Mouse (Mus musculus) lung, postnatal 0 days (tissue): ENCODE measurements at regions not wholly inside any gene's neighbourhood (a gene's known extent, or its start where the extent isn't known, plus 50 kb on each side); places are given as distances from the start of the nearest gene placed in this dataset.

Experiments used
- ATAC-seq: fragments of 200-750 bp; cut with Nextera tagmentation; 2 replicates; pipeline ENCODE4 v1.8.0; 2017; ENCODE audit warnings: moderate library complexity
- DNase-seq: peaks from one replicate; pipeline ENCODE4 v3.0.0-alpha.2; 2016; ENCODE audit warnings: low spot score
- H3K27ac ChIP-seq: fragments of 300-500 bp; sonication (generic); 2 replicates; pipeline ENCODE4 v1.5.1; 2014; ENCODE audit warnings: antibody characterized with exemption, mild to moderate bottlenecking, low read length, mixed read lengths
- H3K27me3 ChIP-seq: fragments of 300-500 bp; sonication (generic); replicated peaks from 2 replicates; pipeline ENCODE4 v1.6.1; 2014; ENCODE audit warnings: low read length, mixed read lengths; ENCODE audit not compliant: insufficient read depth
- H3K36me3 ChIP-seq: fragments of 300-500 bp; sonication (generic); 2 replicates; pipeline ENCODE4 v1.6.1; 2014; ENCODE audit warnings: low read length, mixed read lengths; ENCODE audit not compliant: insufficient read depth
- H3K4me1 ChIP-seq: fragments of 300-500 bp; sonication (generic); 2 replicates; pipeline ENCODE4 v1.6.1; 2014; ENCODE audit warnings: antibody characterized with exemption, low read depth, low read length, mixed read lengths; ENCODE audit not compliant: insufficient read depth
- H3K4me2 ChIP-seq: fragments of 300-500 bp; sonication (generic); replicated peaks from 2 replicates; pipeline ENCODE4 v1.6.1; 2014; ENCODE audit warnings: low read depth, mild to moderate bottlenecking, low read length, moderate library complexity, mixed read lengths
- H3K4me3 ChIP-seq: fragments of 300-500 bp; sonication (generic); 2 replicates; pipeline ENCODE4 v1.5.1; 2014; ENCODE audit warnings: low read depth, low read length
- H3K9ac ChIP-seq: fragments of 300-500 bp; sonication (generic); replicated peaks from 2 replicates; pipeline ENCODE4 v1.6.1; 2014; ENCODE audit warnings: low read depth, mild to moderate bottlenecking
- H3K9me3 ChIP-seq: fragments of 300-500 bp; sonication (generic); 2 replicates; pipeline ENCODE4 v1.6.1; 2016; ENCODE audit warnings: low read length, mixed read lengths
- CTCF ChIP-seq: IDR thresholded peaks from 2 replicates; pipeline ENCODE4 v1.5.1; 2016; ENCODE audit warnings: antibody characterized with exemption, mild to moderate bottlenecking
- EP300 ChIP-seq: IDR thresholded peaks from 2 replicates; pipeline ENCODE4 v1.6.1; 2016; ENCODE audit warnings: antibody characterized with exemption, mild to moderate bottlenecking, control low read depth
- WGBS: fragments of 180-500 bp; shearing (Covaris S2); extraction: QIAGEN DNeasy Blood & Tissue Kit; methylation state at CpG from one replicate; pipeline ENCODE4 v1.1.7; 2014; 5-methylcytosine and 5-hydroxymethylcytosine counted together

DNA sequence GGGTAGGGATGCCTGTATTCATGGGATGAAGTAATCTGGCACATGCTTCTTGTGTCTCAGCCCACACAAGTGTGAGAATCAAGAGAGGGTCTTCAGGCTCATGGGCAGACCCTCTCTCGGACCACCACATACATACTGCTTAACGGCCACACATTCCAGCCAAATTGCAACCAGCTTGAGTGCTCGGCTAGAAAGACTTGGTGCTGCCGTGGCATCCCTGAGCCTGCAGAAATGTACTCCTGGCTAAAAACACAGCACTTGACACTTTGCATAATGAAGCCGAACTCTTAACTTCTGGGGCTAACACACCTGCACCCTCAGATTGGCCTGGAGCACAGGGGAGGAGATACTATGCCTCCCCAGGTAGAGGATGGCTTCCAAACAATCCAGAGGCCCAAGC is 461.6 kb upstream of the 3110018I06Rik start:
- H3K4me2 ChIP-seq, result no peak overlapping the region
- no peaks in the 10 kb centered on the region for H3K9me3 ChIP-seq
- H3K27me3 ChIP-seq, result no peaks in the 10 kb centered on the region
- DNase-seq, result no peak
- H3K36me3 ChIP-seq, result no peaks in the 10 kb centered on the region
- ATAC-seq, result no peak
- no peak overlapping the region for H3K4me3 ChIP-seq
- TF ChIP-seq CTCF (no peak), EP300 (no peak)
- H3K27ac ChIP-seq, result no peak overlapping the region
- 72% methylated on average over 5 of the region's 5 CpGs for WGBS
- no peaks in the 10 kb centered on the region for H3K4me1 ChIP-seq
- H3K9ac ChIP-seq, result no peak overlapping the region

DNA sequence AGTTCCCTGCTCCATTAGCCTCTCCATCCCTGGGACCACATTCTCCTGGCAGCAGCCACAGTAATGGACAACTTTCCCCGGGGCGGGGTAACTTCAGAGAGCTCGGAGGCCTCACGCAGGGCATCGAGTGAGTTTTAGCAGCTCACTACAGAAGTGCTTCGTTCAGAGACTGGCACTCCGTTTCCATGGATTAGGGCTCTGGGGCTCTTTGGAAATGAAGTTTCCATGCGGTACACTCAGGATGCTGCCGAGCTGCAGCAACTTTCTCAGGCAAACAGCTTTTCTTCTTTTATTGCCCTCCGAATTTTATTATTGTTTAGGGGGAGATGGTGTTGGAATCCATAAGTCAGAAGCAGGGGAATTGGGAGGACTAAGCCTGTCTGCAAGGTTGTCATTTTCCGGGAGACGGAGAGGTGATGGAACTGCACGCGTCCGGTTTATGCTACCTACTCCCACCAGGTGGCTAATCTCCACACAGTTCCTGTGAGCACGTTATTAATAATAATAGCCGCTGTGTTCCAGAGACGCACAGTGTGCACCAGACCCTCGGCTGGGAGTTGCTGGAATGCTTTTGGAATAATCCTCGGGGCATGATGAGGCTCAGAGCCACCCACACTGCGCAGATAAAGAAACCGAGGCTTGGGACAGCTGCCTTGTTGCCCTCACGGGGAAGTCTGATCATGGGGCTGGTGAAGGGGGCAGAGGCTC is 460.4 kb upstream of the 3110018I06Rik start:
- H3K27ac ChIP-seq, result no peak overlapping the region
- no peaks in the 10 kb centered on the region for H3K27me3 ChIP-seq
- no peak overlapping the region for H3K4me3 ChIP-seq
- H3K9me3 ChIP-seq, result no peaks in the 10 kb centered on the region
- H3K4me2 ChIP-seq, result no peak overlapping the region
- H3K4me1 ChIP-seq, result no peaks in the 10 kb centered on the region
- H3K36me3 ChIP-seq, result no peaks in the 10 kb centered on the region
- TF ChIP-seq CTCF (no peak), EP300 (no peak)
- H3K9ac ChIP-seq, result no peak overlapping the region
- 31% methylated on average over 23 of the region's 23 CpGs for WGBS
- ATAC-seq, result no peak
- no peak for DNase-seq

DNA sequence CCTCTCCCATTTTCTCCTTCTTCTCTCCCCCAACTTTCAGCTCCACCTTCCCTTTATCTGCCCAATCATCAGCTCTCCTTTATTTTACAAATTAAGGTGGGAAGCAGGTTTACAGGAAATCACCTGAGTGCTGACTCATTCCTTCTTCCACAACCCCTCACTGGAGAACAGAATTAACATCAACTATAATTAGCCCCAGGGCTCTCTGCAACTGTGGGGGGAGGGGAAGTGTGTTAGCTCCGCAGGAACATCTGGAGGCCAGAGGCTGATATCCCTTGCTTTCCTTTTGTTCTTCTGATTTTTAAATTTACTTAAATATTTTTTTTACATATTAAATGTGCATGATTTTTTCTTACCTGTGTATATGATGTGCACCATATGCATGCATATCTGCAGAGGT is 459.4 kb upstream of the 3110018I06Rik start:
- WGBS, result 46% methylated on average over 1 of the region's 1 CpGs
- Histone ChIP-seq H3K27me3 (no peaks in the 10 kb centered on the region), H3K4me1 (no peaks in the 10 kb centered on the region), H3K4me3 (no peak overlapping the region), H3K9ac (no peak overlapping the region), H3K4me2 (no peak overlapping the region), H3K27ac (no peak overlapping the region), H3K36me3 (no peaks in the 10 kb centered on the region), H3K9me3 (no peaks in the 10 kb centered on the region)
- no peak for ATAC-seq
- TF ChIP-seq EP300, result no peak
- no peak for TF ChIP-seq CTCF
- DNase-seq, result no peak

DNA sequence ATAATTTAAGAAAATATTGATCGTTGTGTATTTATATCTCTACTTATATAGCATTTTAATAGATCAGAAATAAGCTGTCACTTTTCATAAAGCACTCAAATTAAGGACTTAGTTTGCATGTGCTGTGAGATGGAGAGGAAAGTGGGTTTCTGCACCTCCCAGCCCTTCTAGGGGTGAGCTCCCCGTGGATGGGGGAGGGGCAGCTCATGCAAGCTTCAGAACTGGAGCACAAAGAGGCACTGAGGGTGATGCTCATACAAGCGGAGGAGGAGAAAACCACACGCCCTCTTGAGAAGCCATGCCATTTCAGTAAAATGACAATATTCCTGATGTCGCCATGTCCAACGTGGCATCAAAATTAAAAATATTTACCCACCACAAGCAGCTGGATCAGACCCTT is 452.1 kb upstream of the 3110018I06Rik start:
- H3K36me3 ChIP-seq, result no peaks in the 10 kb centered on the region
- no peaks in the 10 kb centered on the region for H3K27me3 ChIP-seq
- no peaks in the 10 kb centered on the region for H3K9me3 ChIP-seq
- no peak overlapping the region for H3K9ac ChIP-seq
- no peak overlapping the region for H3K4me2 ChIP-seq
- H3K27ac ChIP-seq, result no peak overlapping the region
- no peak overlapping the region for H3K4me3 ChIP-seq
- DNase-seq (no peak), ATAC-seq (no peak)
- TF ChIP-seq CTCF (no peak), EP300 (no peak)
- 57% methylated on average over 6 of the region's 6 CpGs for WGBS
- H3K4me1 ChIP-seq, result no peaks in the 10 kb centered on the region

DNA sequence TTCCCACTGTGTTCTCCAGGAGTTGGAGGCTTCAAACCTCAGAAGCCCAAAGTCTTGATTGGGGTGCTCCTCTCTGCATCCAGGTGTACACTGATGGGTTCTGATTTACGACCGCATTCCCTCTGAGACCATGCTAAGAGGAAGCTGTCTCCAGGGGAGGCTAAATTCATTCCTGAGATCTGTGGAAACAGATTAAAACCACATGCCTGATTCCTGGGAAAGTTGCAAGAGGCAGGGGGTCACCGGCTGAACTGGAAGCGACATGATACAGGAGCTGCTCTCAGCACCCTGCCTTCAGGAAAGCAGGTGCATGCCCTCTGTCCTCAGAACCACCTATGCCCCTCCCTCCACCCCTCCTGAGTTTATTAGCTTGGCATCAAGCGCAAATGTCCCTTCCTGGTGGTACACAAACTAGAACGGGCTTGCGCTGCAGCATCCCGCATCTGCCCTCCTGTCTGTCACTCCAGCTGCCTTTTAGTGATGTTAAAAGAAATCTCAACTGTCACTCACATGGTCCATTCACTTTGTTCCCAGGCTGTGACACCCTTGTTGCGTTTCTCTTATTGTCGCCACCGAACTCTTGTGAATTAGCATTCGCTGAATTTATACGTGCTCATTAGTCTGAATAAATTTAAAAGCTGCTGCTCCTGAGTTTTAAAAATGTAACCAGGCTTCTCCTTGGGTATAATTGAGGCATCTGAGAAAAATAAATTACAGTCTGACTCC is 446.3 kb upstream of the 3110018I06Rik start:
- TF ChIP-seq CTCF, result no peak
- no peak for TF ChIP-seq EP300
- no peak for DNase-seq
- H3K9ac ChIP-seq, result no peak overlapping the region
- no peak overlapping the region for H3K4me2 ChIP-seq
- no peaks in the 10 kb centered on the region for H3K9me3 ChIP-seq
- no peak overlapping the region for H3K4me3 ChIP-seq
- no peak for ATAC-seq
- no peaks in the 10 kb centered on the region for H3K4me1 ChIP-seq
- H3K36me3 ChIP-seq, result no peaks in the 10 kb centered on the region
- H3K27ac ChIP-seq, result no peak overlapping the region
- no peaks in the 10 kb centered on the region for H3K27me3 ChIP-seq
- 76% methylated on average over 13 of the region's 13 CpGs for WGBS

DNA sequence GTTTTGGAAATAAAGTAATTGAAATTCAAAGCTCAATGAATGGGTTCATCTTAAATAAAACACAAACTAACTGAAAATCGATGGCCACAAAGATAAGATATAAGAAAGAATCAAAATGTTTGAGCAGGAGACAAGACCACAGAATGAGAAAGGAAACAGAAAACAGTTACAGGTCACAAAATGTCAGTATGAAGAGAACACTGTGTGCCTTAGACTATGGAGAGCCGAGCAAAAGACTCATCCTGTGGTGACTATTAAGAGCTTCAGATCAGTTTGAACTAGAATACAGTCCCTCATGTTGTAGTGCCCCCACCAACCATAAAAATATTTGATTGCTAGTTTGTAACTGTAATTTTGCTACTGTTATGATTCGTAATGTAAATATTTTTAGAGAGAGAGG is 441.9 kb upstream of the 3110018I06Rik start:
- H3K9me3 ChIP-seq, result no peaks in the 10 kb centered on the region
- ATAC-seq, result no peak
- DNase-seq, result no peak
- no peak overlapping the region for H3K9ac ChIP-seq
- no peaks in the 10 kb centered on the region for H3K27me3 ChIP-seq
- WGBS, result 75% methylated on average over 3 of the region's 3 CpGs
- no peak overlapping the region for H3K4me3 ChIP-seq
- H3K4me1 ChIP-seq, result no peaks in the 10 kb centered on the region
- TF ChIP-seq EP300 (no peak), CTCF (no peak)
- no peaks in the 10 kb centered on the region for H3K36me3 ChIP-seq
- no peak overlapping the region for H3K4me2 ChIP-seq
- H3K27ac ChIP-seq, result no peak overlapping the region
